Mouse (Mus musculus) kidney, adult 8-10 months (tissue): Measurements from ENCODE around the gene Dcaf8.

Source experiments
- DNase-seq, 2 experiments: peaks; one replicate each; pipeline ENCODE4 v3.0.0; 2022

Gene Dcaf8

GRCm38 (mm10) chr1:172147835-172148278 is at the start of gene Dcaf8:
TSS of gene Dcaf8 (plus strand) at chr1:172148084.
- DNase-seq, result peak; percentile 98

- DNase-seq, result peak; percentile 90
Observed at GRCm38 (mm10) chr1:172099325-172100033, 48.4 kb upstream of the Dcaf8 start.

DNA sequence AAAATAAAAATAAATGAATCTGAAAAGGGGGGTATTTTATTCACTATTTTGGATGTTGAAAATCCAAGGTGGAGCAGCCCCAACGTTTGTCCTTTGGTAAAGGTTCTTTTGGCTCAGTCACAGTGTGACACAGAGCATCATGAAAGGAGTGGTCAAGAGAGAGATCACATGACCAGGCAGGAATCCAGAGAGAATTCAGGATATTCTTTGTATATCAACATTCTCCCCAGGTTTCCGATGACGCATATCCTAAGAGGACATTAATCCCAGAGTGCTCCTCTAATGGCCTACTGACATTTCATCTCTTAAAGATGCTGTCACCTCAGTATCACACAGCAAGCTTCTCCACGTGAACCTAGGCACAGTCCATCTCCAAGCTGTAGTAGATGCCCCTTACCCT is 44.3 kb upstream of the Dcaf8 start:
- no peak for DNase-seq

GRCm38 (mm10) chr1:172105101-172105500 is 42.8 kb upstream of the Dcaf8 start:
- DNase-seq, result no peak

GRCm38 (mm10) chr1:172107777-172108477 is 40.0 kb upstream of the Dcaf8 start:
- no peak for DNase-seq

- no peak for DNase-seq
Observed at GRCm38 (mm10) chr1:172116948-172117347, 30.9 kb upstream of the Dcaf8 start.

DNA sequence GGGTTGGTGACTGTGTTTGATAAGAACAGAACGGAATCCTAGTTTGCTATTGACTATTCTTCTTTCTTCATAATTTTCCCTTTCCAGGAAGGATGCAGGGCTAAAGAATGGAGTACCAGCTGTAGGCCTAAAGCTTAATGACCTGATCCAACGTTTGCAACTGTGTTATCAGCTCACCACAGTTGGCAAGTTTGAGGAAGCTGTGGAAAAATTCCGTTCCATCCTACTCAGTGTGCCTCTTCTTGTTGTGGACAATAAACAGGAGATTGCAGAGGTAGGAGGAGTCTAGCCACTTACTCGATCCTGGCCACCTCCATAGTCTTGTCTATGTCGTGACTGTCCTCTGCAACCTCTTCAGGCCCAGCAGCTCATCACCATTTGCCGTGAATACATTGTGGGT is 28.8 kb upstream of the Dcaf8 start:
- DNase-seq, result no peak

- DNase-seq, result peak; percentile 60 to 67
Observed at GRCm38 (mm10) chr1:172119720-172120119, 28.2 kb upstream of the Dcaf8 start.

DNA sequence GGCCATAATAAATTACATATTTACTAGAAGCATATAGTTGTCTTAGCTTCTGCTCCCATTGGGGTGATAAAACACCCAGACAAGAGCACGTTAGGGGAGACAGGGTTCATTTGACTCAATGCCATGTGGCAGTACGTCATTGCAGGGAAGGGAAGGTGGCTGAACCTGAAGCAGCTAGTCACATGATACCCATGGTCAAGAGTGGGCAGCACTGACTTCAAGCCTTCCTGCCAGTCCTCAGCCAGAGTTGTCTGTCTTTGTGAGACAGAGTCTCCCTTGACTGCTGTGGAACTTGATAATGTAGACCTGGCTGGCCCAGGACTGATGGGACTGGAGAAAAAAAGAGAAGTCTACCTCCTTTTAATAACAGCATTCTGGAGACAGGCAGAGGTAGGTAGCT is 25.2 kb upstream of the Dcaf8 start:
- no peak for DNase-seq

DNA sequence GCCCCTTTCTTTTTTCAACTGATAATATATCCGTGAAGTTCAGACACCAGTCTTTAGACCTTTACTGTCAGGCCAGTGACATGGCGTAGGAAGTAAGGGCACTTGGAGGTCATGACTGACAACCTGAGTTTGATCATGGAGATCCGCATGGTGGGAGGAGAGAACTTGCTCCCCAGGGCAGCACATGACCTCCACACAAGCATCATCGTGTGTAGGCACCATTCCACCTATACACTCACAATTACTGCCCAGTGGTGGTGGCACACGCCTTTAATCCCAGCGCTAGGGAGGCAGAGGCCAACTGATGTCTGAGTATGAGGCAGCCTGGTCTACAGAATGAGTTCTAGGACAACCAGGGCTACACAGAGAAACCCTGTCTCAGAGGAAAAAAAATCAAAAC is 23.3 kb upstream of the Dcaf8 start:
- no peak for DNase-seq

GRCm38 (mm10) chr1:172126376-172127347 is 21.2 kb upstream of the Dcaf8 start, which contains the start of gene Pex19:
TSS of gene Pex19 (plus strand) at chr1:172126755.
- DNase-seq, result peak; percentile 64 to 71

DNA sequence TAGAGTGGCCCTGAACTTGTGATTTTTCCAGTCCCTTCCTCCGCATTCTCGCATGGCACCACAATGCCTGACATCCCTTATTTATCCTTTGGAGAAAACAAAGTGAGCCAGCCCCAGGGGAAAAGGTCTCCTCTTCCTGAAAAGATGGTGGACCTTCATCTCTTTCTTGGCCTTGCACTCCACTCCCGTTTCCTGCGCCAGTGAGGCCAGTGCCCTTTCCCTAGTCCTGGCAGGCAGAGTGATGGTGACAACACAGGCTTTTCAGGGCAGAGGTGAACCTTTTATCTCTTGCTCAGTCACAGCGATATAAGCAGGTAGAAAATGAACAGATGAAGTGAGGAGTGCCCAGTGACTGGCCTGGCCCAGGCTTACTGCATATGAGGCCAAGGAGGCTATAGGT is 20.4 kb upstream of the Dcaf8 start:
- DNase-seq, result peak in 1 of 2 experiments; percentile 32

GRCm38 (mm10) chr1:172128563-172128962 is 19.3 kb upstream of the Dcaf8 start:
- DNase-seq, result no peak

GRCm38 (mm10) chr1:172129108-172129507 is 18.8 kb upstream of the Dcaf8 start:
- DNase-seq, result no peak

DNA sequence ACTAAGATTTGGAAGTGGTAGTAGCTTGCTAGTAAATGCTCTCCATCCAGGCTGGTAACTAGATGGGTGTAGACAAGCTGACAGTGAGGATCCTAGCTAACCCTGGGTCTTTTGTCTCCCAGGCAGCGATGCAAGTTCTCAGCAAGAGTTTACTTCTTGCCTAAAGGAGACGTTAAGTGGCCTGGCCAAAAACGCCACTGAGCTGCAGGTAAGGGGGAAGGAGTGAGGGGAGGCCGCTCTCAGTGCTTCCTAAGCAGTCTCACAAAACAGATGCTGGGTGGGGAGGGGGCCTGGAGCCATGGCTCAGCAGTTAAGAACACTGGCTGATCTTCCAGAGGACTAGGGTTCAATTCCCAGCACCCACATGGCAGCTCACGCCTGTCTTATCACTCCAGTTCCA is 18.1 kb upstream of the Dcaf8 start:
- no peak for DNase-seq

DNA sequence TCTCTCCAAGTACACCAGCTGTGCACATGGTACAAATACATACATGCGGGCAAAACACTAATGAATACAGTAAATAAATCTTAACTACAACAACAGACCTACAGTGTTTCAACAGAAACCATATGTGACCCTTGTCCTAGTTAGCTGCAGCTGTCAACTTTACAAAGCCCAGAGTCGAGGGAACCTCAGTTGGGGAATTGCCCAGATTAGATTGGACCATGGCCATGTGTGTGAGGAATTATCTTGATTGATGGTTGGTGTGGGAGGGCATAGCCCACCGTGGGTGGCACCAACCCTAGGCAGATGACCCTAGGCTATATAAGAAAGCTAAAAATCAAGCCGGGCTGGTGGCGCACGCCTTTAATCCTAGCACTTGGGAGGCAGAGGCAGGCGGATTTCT is 15.6 kb upstream of the Dcaf8 start:
- no peak for DNase-seq

GRCm38 (mm10) chr1:172133535-172133934 is 14.3 kb upstream of the Dcaf8 start:
- DNase-seq, result no peak

GRCm38 (mm10) chr1:172134072-172134471 is 13.8 kb upstream of the Dcaf8 start:
- DNase-seq, result no peak

DNA sequence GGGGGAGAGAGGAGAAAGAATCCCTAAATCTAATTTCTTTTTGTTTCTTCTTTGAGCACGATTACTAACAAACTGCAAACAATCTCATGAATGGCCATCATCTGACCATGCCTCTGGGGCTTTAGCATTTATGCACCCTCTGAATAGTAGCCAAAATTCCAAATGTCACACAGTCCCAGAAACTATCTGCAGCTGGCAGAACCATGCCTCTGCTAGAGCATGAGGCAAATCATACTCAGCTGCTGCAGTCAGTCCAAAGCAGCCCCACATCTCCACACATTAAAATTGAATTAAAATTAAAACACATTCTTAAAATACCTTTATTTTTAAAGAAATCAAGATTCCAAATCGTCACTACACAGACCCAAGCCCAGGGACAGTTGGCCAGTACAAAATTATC is 7.7 kb upstream of the Dcaf8 start:
- DNase-seq, result no peak

DNA sequence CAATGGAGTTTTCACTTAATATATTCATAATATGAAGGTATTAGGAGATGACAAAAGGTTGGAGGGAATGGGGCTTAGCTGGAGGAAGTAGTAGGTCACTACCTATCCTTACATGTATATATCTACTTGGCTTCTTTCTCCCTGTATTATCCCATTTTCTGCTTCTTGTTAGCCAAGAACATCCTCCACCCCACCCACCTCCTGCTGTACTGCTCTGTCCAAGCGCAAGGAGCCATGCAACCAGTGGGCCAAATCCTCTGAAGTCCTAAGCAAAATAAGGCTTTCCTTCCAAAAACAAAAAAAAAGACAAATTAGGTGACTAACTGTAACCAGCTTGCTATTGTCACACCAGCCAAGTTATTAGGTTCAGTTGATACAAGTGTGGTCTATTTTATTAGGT is 7.1 kb upstream of the Dcaf8 start:
- DNase-seq, result no peak

- DNase-seq, result peak; percentile 28 to 53
Observed at GRCm38 (mm10) chr1:172141529-172141928, 6.4 kb upstream of the Dcaf8 start.

DNA sequence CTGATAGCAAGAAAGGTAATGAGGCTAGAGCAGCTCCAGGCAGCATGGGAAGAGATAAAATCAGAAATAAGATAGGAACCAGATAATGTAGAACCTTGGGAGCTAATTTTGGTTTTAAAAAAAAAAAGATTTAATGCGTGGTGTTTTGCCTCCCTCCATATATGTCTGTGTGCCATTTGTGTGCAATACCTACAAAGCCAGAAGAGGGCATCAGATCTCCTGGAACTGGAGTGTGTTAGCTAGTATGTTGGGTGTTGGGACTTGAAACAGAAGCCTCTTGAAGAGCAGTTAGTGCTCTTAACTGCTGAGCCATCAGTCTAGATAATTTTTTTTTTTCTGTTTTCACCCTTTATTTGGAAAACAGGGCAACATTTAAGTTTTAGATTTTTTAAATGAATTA is 4.3 kb upstream of the Dcaf8 start:
- DNase-seq, result peak; percentile 68 to 71

DNA sequence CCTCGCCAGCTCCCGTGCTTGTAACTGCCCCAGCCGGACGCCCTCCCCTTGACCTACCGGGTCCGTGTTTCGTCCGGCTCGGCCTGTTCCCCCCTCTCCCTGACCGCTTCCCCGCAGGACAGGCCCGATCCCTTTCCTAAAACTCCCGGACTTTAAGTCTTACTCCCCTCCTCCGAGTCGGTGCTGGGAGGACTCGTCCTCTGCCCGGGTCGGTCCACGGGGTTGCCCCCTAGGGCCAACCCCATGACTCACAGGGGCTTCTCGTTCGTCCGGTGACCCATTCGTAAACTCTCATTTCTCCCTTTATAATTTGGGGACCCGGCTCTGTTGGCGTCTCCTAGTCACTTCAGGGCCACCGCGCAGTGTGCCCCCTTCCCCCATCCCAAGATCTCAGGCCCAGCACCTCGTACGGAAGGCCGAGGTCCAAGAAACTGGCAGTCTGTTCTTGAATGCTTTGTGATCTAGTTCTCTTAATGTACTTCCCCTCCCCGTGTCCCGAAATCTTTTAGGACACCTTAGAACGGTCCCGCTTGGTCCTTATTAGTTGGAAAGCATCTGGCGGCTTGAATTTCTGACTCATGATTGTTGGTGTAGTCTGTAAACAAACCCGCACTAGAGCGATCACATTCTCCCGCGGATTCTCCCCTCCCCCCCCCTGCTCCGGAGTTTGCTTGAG is 533 bp downstream of the Dcaf8 start:
- peak; percentile 50 to 56 for DNase-seq
